Mouse (Mus musculus): Measurements from ENCODE around the gene Cnpy4. TPM values are rescaled to one million over a fixed set of nuclear protein-coding genes. Genes with fewer than 3 reads are reported as not detected.
"Not testable (repeated sequence)": the region's sequence is repeated elsewhere in the genome, so short reads cannot be mapped to it uniquely, and the experiment has no call there.

Gene Cnpy4
- polyA plus RNA-seq, 1 experiment from 2014 or later: 34.7 TPM

GRCm38 (mm10) chr5:138171695-138172491, 15.4 kb upstream of the Cnpy4 start, which contains the start of the genes Ap4m1 and Mcm7:
TSS of gene Ap4m1 (plus strand) at chr5:138172002.
TSS of gene Mcm7 (minus strand) at chr5:138172422.
- Histone ChIP-seq H3K9me3 (no peaks in the 10 kb centered on the region), H3K27me3 (no peaks in the 10 kb centered on the region), H3K36me3 (peaks cover 47% of the 10 kb centered on the region), H3K4me1 (peaks cover 31% of the 10 kb centered on the region), H3K27ac (replicated peaks) (peak within 1 kb of the TSS; percentile 98), H3K9ac (replicated peaks) (peak within 1 kb of the TSS; percentile 79), H3K4me2 (replicated peaks) (peak within 1 kb of the TSS; percentile 85), H3K4me3 (peak within 1 kb of the TSS; percentile 83)
- peak; percentile 95 for ATAC-seq (replicated peaks)
- under 1% methylated on average over 54 of the region's 54 CpGs for WGBS

- Histone ChIP-seq H3K27me3 (no peaks in the 10 kb centered on the region), H3K27ac (replicated peaks) (no peak overlapping the region), H3K36me3 (peaks cover 47% of the 10 kb centered on the region), H3K4me3 (peak overlapping the region; percentile 83), H3K4me1 (peaks cover 31% of the 10 kb centered on the region), H3K4me2 (replicated peaks) (peak overlapping the region; percentile 41; the same call in 1 of the 2 replicates), H3K9me3 (no peaks in the 10 kb centered on the region), H3K9ac (replicated peaks) (no peak overlapping the region)
- WGBS: 86% methylated on average over 3 of the region's 3 CpGs
- no peak for ATAC-seq (replicated peaks)
Observed at GRCm38 (mm10) chr5:138173217-138173616, 14.1 kb upstream of the Cnpy4 start.

- Histone ChIP-seq H3K9me3 (no peaks in the 10 kb centered on the region), H3K36me3 (peaks cover 29% of the 10 kb centered on the region), H3K4me1 (peaks cover 21% of the 10 kb centered on the region), H3K27ac (replicated peaks) (peak overlapping the region; percentile 84), H3K9ac (replicated peaks) (peak overlapping the region; percentile 81), H3K4me2 (replicated peaks) (peak overlapping the region; percentile 70), H3K27me3 (no peaks in the 10 kb centered on the region), H3K4me3 (peak overlapping the region; percentile 70)
- under 1% methylated on average over 10 of the region's 10 CpGs for WGBS
- peak; percentile 92 for ATAC-seq (replicated peaks)
Observed at GRCm38 (mm10) chr5:138187661-138188306, 499 bp downstream of the Cnpy4 start.

GRCm38 (mm10) chr5:138193771-138194727, 6.8 kb downstream of the Cnpy4 start, which contains the start of gene Mblac1:
TSS of gene Mblac1 (plus strand) at chr5:138194314.
- H3K9ac ChIP-seq (replicated peaks): peak within 1 kb of the TSS; percentile 88
- peak; percentile 80 for ATAC-seq (replicated peaks)
- WGBS: 6% methylated on average over 54 of the region's 54 CpGs
- peak within 1 kb of the TSS; percentile 86 for H3K27ac ChIP-seq (replicated peaks)
- no peaks in the 10 kb centered on the region for H3K9me3 ChIP-seq
- peak within 1 kb of the TSS; percentile 94 for H3K4me2 ChIP-seq (replicated peaks)
- peak within 1 kb of the TSS; percentile 85 for H3K4me3 ChIP-seq
- peaks cover 21% of the 10 kb centered on the region for H3K36me3 ChIP-seq
- peaks cover 21% of the 10 kb centered on the region for H3K4me1 ChIP-seq
- H3K27me3 ChIP-seq: no peaks in the 10 kb centered on the region

GRCm38 (mm10) chr5:138194755-138195345, 7.6 kb downstream of the Cnpy4 start:
- peak overlapping the region; percentile 85 for H3K4me3 ChIP-seq
- peak overlapping the region; percentile 88 for H3K9ac ChIP-seq (replicated peaks)
- under 1% methylated on average over 29 of the region's 29 CpGs for WGBS
- peaks cover 21% of the 10 kb centered on the region for H3K36me3 ChIP-seq
- H3K4me2 ChIP-seq (replicated peaks): peak overlapping the region; percentile 94
- no peaks in the 10 kb centered on the region for H3K27me3 ChIP-seq
- H3K9me3 ChIP-seq: no peaks in the 10 kb centered on the region
- H3K27ac ChIP-seq (replicated peaks): peak overlapping the region; percentile 86
- peaks cover 21% of the 10 kb centered on the region for H3K4me1 ChIP-seq
- ATAC-seq (replicated peaks): peak; percentile 71

- Histone ChIP-seq H3K4me1 (peaks cover 21% of the 10 kb centered on the region), H3K27ac (replicated peaks) (peak overlapping the region; percentile 86; the same call in 1 of the 2 replicates), H3K4me3 (peak overlapping the region; percentile 85), H3K27me3 (no peaks in the 10 kb centered on the region), H3K9me3 (no peaks in the 10 kb centered on the region), H3K36me3 (peaks cover 17% of the 10 kb centered on the region), H3K4me2 (replicated peaks) (peak overlapping the region; percentile 94), H3K9ac (replicated peaks) (peak overlapping the region; percentile 88; the same call in 1 of the 2 replicates)
- 73% methylated on average over 7 of the region's 7 CpGs for WGBS
- no peak for ATAC-seq (replicated peaks)
Observed at GRCm38 (mm10) chr5:138195463-138195862, 8.2 kb downstream of the Cnpy4 start.

- no peak for ATAC-seq (replicated peaks)
- Histone ChIP-seq H3K27me3 (no peaks in the 10 kb centered on the region), H3K4me3 (no peak overlapping the region), H3K27ac (replicated peaks) (no peak overlapping the region), H3K4me1 (peaks cover 15% of the 10 kb centered on the region), H3K9me3 (no peaks in the 10 kb centered on the region), H3K36me3 (no peaks in the 10 kb centered on the region), H3K9ac (replicated peaks) (no peak overlapping the region), H3K4me2 (replicated peaks) (no peak overlapping the region)
- WGBS: 5% methylated on average over 1 of the region's 1 CpGs
Observed at GRCm38 (mm10) chr5:138199576-138199975, 12.3 kb downstream of the Cnpy4 start.

- no peaks in the 10 kb centered on the region for H3K27me3 ChIP-seq
- H3K9me3 ChIP-seq: no peaks in the 10 kb centered on the region
- H3K4me3 ChIP-seq: no peak overlapping the region
- no peak overlapping the region for H3K27ac ChIP-seq (replicated peaks)
- no peak for ATAC-seq (replicated peaks)
- H3K4me1 ChIP-seq: no peaks in the 10 kb centered on the region
- 85% methylated on average over 3 of the region's 3 CpGs for WGBS
- H3K4me2 ChIP-seq (replicated peaks): no peak overlapping the region
- no peaks in the 10 kb centered on the region for H3K36me3 ChIP-seq
- H3K9ac ChIP-seq (replicated peaks): no peak overlapping the region
Observed at GRCm38 (mm10) chr5:138202086-138202485, 14.8 kb downstream of the Cnpy4 start.

GRCm38 (mm10) chr5:138207253-138207652, 20.0 kb downstream of the Cnpy4 start:
- no peak overlapping the region for H3K27ac ChIP-seq (replicated peaks)
- no peak overlapping the region for H3K4me2 ChIP-seq (replicated peaks)
- no peak overlapping the region for H3K4me3 ChIP-seq
- H3K27me3 ChIP-seq: no peaks in the 10 kb centered on the region
- ATAC-seq (replicated peaks): no peak
- no peaks in the 10 kb centered on the region for H3K4me1 ChIP-seq
- no peaks in the 10 kb centered on the region for H3K9me3 ChIP-seq
- 86% methylated on average over 1 of the region's 1 CpGs for WGBS
- no peaks in the 10 kb centered on the region for H3K36me3 ChIP-seq
- H3K9ac ChIP-seq (replicated peaks): no peak overlapping the region

GRCm38 (mm10) chr5:138207873-138208272, 20.6 kb downstream of the Cnpy4 start:
- no peak overlapping the region for H3K4me2 ChIP-seq (replicated peaks)
- WGBS: 82% methylated on average over 4 of the region's 4 CpGs
- H3K36me3 ChIP-seq: no peaks in the 10 kb centered on the region
- H3K27ac ChIP-seq (replicated peaks): no peak overlapping the region
- H3K9ac ChIP-seq (replicated peaks): no peak overlapping the region
- ATAC-seq (replicated peaks): no peak
- H3K27me3 ChIP-seq: no peaks in the 10 kb centered on the region
- no peaks in the 10 kb centered on the region for H3K9me3 ChIP-seq
- no peak overlapping the region for H3K4me3 ChIP-seq
- H3K4me1 ChIP-seq: no peaks in the 10 kb centered on the region

GRCm38 (mm10) chr5:138216632-138217031, 29.3 kb downstream of the Cnpy4 start:
- not testable (repeated sequence) for H3K27me3 ChIP-seq; ATAC-seq (replicated peaks); H3K9ac ChIP-seq (replicated peaks); H3K4me2 ChIP-seq (replicated peaks); H3K36me3 ChIP-seq; H3K27ac ChIP-seq (replicated peaks); H3K4me1 ChIP-seq; H3K9me3 ChIP-seq; H3K4me3 ChIP-seq
- WGBS: 95% methylated on average over 13 of the region's 13 CpGs

Data from forebrain, embryonic 15.5 days (tissue).